Mouse (Mus musculus): ENCODE measurements around the gene Cldn9.
A peak's percentile ranks its signal among the peaks of the same experiment; 100 is the strongest.

The Cldn9 gene

GRCm38 (mm10) chr17:23680336-23680735 is 3.5 kb downstream of the Cldn9 start:
- DNase-seq (ENCODE audit: extremely low spot score), result no peak

GRCm38 (mm10) chr17:23679127-23679835 is 4.5 kb downstream of the Cldn9 start, which contains the start of gene Cldn6:
Gene Cldn6 (plus strand): TSS chr17:23679249.
- no peak for DNase-seq (ENCODE audit: extremely low spot score)

- DNase-seq (ENCODE audit: extremely low spot score), result peak; percentile 89
Measured at GRCm38 (mm10) chr17:23677236-23677679, 6.6 kb downstream of the Cldn9 start, which contains the start of gene Tnfrsf12a. Gene Tnfrsf12a (minus strand): TSS chr17:23677468.

GRCm38 (mm10) chr17:23676473-23677031 is 7.3 kb downstream of the Cldn9 start:
- DNase-seq (ENCODE audit: extremely low spot score), result no peak

GRCm38 (mm10) chr17:23675564-23676281 is 8.1 kb downstream of the Cldn9 start:
- no peak for DNase-seq (ENCODE audit: extremely low spot score)

GRCm38 (mm10) chr17:23675127-23675526 is 8.7 kb downstream of the Cldn9 start:
- DNase-seq (ENCODE audit: extremely low spot score), result no peak

GRCm38 (mm10) chr17:23674271-23674952 is 9.4 kb downstream of the Cldn9 start:
- DNase-seq (ENCODE audit: extremely low spot score), result no peak

GRCm38 (mm10) chr17:23673424-23674073 is 10.3 kb downstream of the Cldn9 start, which contains the start of the genes Hcfc1r1 and Thoc6:
Gene Hcfc1r1 (plus strand): TSS chr17:23673596.
Gene Thoc6 (minus strand): TSS chr17:23673882.
- peak; percentile 95 for DNase-seq (ENCODE audit: extremely low spot score)

GRCm38 (mm10) chr17:23672761-23673160 is 11.1 kb downstream of the Cldn9 start:
- DNase-seq (ENCODE audit: extremely low spot score), result no peak

GRCm38 (mm10) chr17:23671519-23671918 is 12.3 kb downstream of the Cldn9 start:
- no peak for DNase-seq (ENCODE audit: extremely low spot score)

- no peak for DNase-seq (ENCODE audit: extremely low spot score)
Measured at GRCm38 (mm10) chr17:23670516-23671074, 13.2 kb downstream of the Cldn9 start.

GRCm38 (mm10) chr17:23665511-23665910 is 18.3 kb downstream of the Cldn9 start:
- DNase-seq (ENCODE audit: extremely low spot score), result no peak

GRCm38 (mm10) chr17:23664556-23665021 is 19.2 kb downstream of the Cldn9 start:
- DNase-seq (ENCODE audit: extremely low spot score), result no peak

- DNase-seq (ENCODE audit: extremely low spot score), result no peak
Measured at GRCm38 (mm10) chr17:23661526-23661925, 22.3 kb downstream of the Cldn9 start.

- DNase-seq (ENCODE audit: extremely low spot score), result no peak
Measured at GRCm38 (mm10) chr17:23660876-23661200, 23.0 kb downstream of the Cldn9 start.

- DNase-seq (ENCODE audit: extremely low spot score), result no peak
Measured at GRCm38 (mm10) chr17:23660117-23660875, 23.5 kb downstream of the Cldn9 start, which contains the start of gene Bicdl2. Gene Bicdl2 (plus strand): TSS chr17:23660506.

- no peak for DNase-seq (ENCODE audit: extremely low spot score)
Measured at GRCm38 (mm10) chr17:23658450-23658849, 25.4 kb downstream of the Cldn9 start.

GRCm38 (mm10) chr17:23654410-23654809 is 29.4 kb downstream of the Cldn9 start:
- DNase-seq (ENCODE audit: extremely low spot score), result no peak

GRCm38 (mm10) chr17:23654001-23654400 is 29.8 kb downstream of the Cldn9 start:
- no peak for DNase-seq (ENCODE audit: extremely low spot score)

- DNase-seq (ENCODE audit: extremely low spot score), result no peak
Measured at GRCm38 (mm10) chr17:23653324-23653723, 30.5 kb downstream of the Cldn9 start.

All from embryo, embryonic 9.5 days (tissue).